Mouse (Mus musculus): ENCODE measurements around the gene Gpd1l. TPM values are rescaled to one million over a fixed set of nuclear protein-coding genes. Genes with fewer than 3 reads are reported as not detected.
A peak's percentile ranks its signal among the peaks of the same experiment; 100 is the strongest.
"Not testable (repeated sequence)": the region's sequence is repeated elsewhere in the genome, so short reads cannot be mapped to it uniquely, and the experiment has no call there.

Gene Gpd1l
- 10 to 100 TPM; 84.5 to 94.5 TPM for total RNA-seq (2021)

GRCm38 (mm10) chr9:114933723-114934171 is at the start of gene Gpd1l:
Gpd1l (minus strand) TSS chr9:114933987.
- intact Hi-C loops (cut with DNase I), result no loop called here
- DNase-seq (ENCODE audit: low spot score in 2 of 2), result peak; percentile 97

- no peak for DNase-seq (ENCODE audit: low spot score in 2 of 2)
- intact Hi-C loops (cut with DNase I), result no loop called here
These were observed 49.0 kb upstream of the Gpd1l start, which contains the start of gene Rps27rt for GRCm38 (mm10) chr9:114982689-114983360. Rps27rt (minus strand) TSS chr9:114982739.

GRCm38 (mm10) chr9:114979969-114980368 is 46.2 kb upstream of the Gpd1l start:
- DNase-seq (ENCODE audit: low spot score in 2 of 2), result no peak
- intact Hi-C loops (cut with DNase I), result loop anchor here (2.0 kb wide), 1 partner anchor 87 kb away; no protein-coding TSS in a partner anchor

DNA sequence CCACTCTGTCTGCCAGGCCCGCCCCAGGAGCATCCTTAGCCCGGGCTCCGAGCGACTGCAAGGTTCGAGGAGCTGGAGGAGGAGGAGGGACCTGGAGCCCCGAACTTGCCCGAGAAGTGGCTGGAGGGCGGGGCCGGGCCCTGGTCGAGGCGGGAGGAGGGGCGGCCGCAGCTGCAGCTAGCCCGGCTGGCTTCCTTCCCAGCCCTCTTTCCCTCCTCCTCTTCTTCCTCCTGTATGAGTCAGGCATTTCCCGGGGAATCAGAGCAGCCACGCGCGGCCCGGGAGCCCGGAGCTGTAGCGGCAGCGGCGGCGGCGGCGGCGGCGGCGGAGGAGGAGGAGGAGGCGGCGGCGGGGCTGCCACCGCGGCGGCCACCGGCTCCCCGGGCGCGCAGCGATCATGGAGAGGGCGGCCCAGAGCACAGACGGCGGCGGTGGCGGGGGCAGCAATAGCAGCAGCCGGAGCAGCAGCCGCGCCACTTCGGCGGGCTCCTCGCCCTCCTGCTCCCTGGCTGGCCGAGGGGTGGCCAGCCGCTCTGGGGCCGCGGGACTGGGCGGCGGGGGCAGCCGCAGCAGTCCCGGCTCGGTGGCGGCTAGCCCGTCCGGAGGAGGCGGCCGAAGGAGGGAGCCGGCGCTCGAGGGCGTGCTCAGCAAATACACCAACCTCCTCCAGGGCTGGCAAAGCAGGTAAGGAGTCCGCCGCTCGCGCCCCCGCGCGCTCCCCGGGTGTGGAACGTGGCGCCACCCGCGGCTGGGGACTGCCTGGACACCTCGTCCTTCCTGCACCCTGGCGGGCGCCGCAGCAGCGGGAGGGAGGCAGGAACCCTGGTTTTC is 44.7 kb upstream of the Gpd1l start, which contains the start of gene Osbpl10:
Gene Osbpl10 (plus strand): TSS at position 289 of the 831 bp plus-strand sequence.
- intact Hi-C loops (cut with DNase I), result loop anchor here (2.0 kb wide), 1 partner anchor 88 kb away; no protein-coding TSS in a partner anchor

GRCm38 (mm10) chr9:114977461-114978280 is 43.9 kb upstream of the Gpd1l start:
- DNase-seq (ENCODE audit: low spot score in 2 of 2), result peak; percentile 55
- intact Hi-C loops (cut with DNase I), result loop anchor here (2.0 kb wide), 1 partner anchor 89 kb away; no protein-coding TSS in a partner anchor

More for the DNA sequence above, 44.7 kb upstream of the Gpd1l start, which contains the start of gene Osbpl10:
- DNase-seq (ENCODE audit: low spot score in 2 of 2), result peak; percentile 81 to 85

DNA sequence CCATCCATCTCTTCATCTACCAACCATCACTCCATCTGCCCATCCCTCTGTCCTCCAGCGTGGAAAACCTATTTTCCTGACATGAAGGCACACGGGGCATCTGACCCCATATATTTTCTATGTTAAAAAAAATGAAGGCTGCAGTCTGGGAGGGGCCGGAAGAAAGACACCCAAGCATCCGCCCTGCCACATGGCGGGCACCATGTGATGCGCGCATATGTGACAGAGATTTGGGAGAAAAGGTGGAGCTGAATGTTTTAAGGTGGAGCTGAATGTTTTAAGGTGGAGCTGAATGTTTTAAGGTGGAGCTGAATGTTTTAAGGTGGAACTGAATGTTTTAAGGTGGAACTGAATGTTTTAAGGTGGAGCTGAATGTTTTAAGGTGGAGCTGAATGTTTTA is 32.5 kb upstream of the Gpd1l start:
- DNase-seq (ENCODE audit: low spot score in 2 of 2); intact Hi-C loops (cut with DNase I): not testable (repeated sequence)

DNA sequence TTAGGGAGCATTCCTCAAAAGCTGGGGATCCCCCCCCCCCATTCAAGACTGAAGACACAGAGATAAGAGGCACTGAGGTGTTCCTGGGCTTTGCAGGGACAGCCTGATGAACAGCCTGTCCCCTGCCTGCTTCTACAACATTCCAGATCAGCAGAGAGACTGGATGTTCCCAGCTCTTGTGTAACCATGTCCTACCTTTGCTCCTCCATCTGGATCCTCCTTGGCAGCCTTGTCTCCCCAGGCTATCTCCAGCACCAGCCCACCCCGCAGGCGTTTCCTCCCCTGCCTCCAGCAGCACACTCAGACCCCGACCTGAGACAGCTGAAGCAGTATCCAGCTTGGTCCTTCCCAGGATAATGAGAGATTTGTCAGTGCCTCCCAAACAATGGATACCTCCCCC is 30.3 kb upstream of the Gpd1l start:
- intact Hi-C loops (cut with DNase I), result no loop called here
- DNase-seq (ENCODE audit: low spot score in 2 of 2), result peak in 1 of 2 experiments; percentile 31

DNA sequence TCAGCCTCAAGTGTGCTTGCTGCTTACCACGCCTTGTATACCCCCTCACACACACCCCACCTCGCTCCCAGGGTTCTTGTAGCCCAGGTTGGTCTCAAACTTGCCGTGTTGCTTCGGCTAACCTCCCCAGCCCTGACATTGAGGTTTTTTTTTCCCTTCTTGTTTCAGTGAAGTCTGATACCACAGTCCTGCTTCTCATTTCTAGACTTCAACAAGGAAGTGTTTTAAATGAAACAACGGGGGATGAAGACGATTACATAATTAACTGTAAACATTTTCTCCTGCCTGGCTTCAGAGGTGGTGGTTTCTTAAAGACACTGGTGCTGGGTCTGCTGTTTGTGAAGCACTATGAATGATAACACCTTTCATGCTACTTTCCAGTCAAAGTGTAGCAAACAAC is 27.1 kb upstream of the Gpd1l start:
- no peak for DNase-seq (ENCODE audit: low spot score in 2 of 2)
- intact Hi-C loops (cut with DNase I), result no loop called here

- no peak for DNase-seq (ENCODE audit: low spot score in 2 of 2)
- intact Hi-C loops (cut with DNase I), result no loop called here
These were observed 26.4 kb upstream of the Gpd1l start for GRCm38 (mm10) chr9:114960043-114960789.

GRCm38 (mm10) chr9:114956945-114957344 is 23.2 kb upstream of the Gpd1l start:
- no peak for DNase-seq (ENCODE audit: low spot score in 2 of 2)
- intact Hi-C loops (cut with DNase I), result loop anchor here (2.0 to 5.0 kb wide), 2 partner anchors 40 to 160 kb away; no protein-coding TSS in a partner anchor

GRCm38 (mm10) chr9:114955340-114955739 is 21.6 kb upstream of the Gpd1l start:
- intact Hi-C loops (cut with DNase I), result loop anchor here (5.0 kb wide), 1 partner anchor 158 kb away; no protein-coding TSS in a partner anchor
- DNase-seq (ENCODE audit: low spot score in 2 of 2), result no peak

DNA sequence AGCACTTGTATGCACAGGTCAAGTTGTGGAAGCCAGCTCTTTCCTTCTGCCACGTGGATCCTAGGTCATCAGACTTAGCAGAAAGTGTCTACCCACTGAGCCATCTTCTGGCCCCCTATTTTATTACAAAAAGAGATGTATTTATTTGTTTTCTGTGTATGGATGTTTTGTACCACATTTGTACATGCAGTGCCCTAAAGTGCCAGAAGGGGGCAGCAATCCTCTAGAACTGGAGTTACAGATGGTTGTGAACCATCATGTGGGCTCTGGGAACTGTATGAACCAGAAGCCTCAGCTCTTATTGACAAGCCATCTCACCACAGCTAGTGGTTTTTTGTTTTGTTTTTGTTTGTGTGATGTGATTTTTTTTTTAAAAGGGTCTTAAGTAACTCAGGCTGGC is 19.1 kb upstream of the Gpd1l start:
- intact Hi-C loops (cut with DNase I), result no loop called here

DNA sequence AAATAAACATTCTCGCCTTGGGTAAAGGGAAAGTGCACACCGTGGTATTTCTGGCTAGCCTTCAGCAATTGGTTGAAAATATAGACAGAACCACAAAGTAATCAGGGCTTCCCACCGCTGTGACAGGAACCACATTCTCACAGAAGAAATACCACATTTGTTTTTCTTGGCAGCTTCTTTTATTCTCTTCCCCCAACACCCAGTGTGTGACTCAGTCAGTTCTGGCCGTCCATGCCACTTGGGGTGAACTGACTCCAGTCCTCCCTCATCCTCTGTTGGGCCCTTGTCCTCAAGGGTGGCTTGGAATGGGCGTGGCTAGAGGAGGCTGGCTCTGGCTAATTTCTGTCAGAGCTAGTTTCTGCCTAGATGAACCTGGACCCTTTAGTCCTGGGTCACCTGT is 14.6 kb upstream of the Gpd1l start:
- intact Hi-C loops (cut with DNase I), result no loop called here
- DNase-seq (ENCODE audit: low spot score in 2 of 2), result no peak

More for the DNA sequence above, 19.1 kb upstream of the Gpd1l start:
- DNase-seq (ENCODE audit: low spot score in 2 of 2), result no peak

GRCm38 (mm10) chr9:114945576-114945975 is 11.8 kb upstream of the Gpd1l start:
- no peak for DNase-seq (ENCODE audit: low spot score in 2 of 2)
- intact Hi-C loops (cut with DNase I), result no loop called here

DNA sequence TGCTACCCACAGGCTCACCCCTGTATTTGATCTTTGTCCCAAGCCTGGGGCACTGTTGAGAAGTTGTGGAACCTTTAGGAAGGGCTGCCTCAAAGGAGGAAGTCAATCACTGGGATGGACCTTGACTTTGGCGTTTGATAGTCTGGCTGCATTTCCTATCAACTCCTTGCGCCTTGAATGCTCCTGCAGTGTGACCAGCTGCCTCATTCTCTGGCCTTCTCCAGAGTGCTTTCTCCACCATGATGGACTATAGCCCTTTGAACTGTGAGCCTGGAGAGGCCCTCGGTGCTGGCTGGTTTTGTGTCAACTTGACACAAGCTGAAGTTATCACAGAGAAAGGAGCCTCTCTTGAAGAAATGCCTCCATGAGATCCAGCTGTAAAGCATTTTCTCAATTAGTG is 10.9 kb upstream of the Gpd1l start:
- intact Hi-C loops (cut with DNase I), result no loop called here

GRCm38 (mm10) chr9:114936687-114937086 is 2.9 kb upstream of the Gpd1l start:
- intact Hi-C loops (cut with DNase I), result no loop called here
- no peak for DNase-seq (ENCODE audit: low spot score in 2 of 2)

More for the DNA sequence above, 10.9 kb upstream of the Gpd1l start:
- DNase-seq (ENCODE audit: low spot score in 2 of 2), result no peak

- intact Hi-C loops (cut with DNase I), result no loop called here
- DNase-seq (ENCODE audit: low spot score in 2 of 2), result no peak
These were observed 1.5 kb upstream of the Gpd1l start for GRCm38 (mm10) chr9:114935321-114935720.

DNA sequence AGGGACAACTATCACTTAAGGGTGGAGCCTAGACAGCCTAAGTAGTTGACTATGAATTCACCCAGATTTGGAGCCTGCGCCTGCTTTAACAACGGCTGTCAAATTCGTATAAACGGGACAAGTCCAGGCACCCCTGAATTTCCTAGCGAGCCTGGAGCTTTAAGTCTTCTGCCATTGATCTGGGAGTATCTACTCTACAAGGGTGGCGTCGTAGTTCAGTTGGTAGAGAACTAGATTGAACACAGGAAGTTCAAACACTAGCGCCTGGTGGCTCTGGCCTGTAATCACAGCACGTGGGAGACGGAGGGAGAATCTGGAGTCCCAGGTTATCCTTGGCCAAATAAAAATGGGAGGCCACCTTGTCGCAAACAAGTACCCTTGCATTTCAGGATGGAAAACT is 444 bp upstream of the Gpd1l start:
- intact Hi-C loops (cut with DNase I), result no loop called here
- no peak for DNase-seq (ENCODE audit: low spot score in 2 of 2)
